Mouse (Mus musculus): Measurements from ENCODE around the gene Gorasp2.

- TF ChIP-seq TAL1 (IDR thresholded peaks at IDR 0.05; ENCODE audit: low read length) (no peak), GATA1 (IDR thresholded peaks at IDR 0.05; ENCODE audit: low read length) (no peak)
These were observed 4.3 kb upstream of the Gorasp2 start for GRCm38 (mm10) chr2:70657083-70657482.

Data from erythroblast, embryonic 14.5 days (primary cell).